Mouse (Mus musculus) erythroblast, embryonic 14.5 days (primary cell): ENCODE results near the gene Zbtb7b.

Experiments
- GATA1 ChIP-seq: IDR thresholded peaks from 2 replicates; pipeline ENCODE4 v1.6.1; 2012; ENCODE audit warnings: low read length, inconsistent platforms, mixed read lengths
- TAL1 ChIP-seq: IDR thresholded peaks from 3 replicates; pipeline ENCODE4 v1.6.1; 2012; ENCODE audit warnings: low read length, inconsistent platforms, mixed read lengths

DNA sequence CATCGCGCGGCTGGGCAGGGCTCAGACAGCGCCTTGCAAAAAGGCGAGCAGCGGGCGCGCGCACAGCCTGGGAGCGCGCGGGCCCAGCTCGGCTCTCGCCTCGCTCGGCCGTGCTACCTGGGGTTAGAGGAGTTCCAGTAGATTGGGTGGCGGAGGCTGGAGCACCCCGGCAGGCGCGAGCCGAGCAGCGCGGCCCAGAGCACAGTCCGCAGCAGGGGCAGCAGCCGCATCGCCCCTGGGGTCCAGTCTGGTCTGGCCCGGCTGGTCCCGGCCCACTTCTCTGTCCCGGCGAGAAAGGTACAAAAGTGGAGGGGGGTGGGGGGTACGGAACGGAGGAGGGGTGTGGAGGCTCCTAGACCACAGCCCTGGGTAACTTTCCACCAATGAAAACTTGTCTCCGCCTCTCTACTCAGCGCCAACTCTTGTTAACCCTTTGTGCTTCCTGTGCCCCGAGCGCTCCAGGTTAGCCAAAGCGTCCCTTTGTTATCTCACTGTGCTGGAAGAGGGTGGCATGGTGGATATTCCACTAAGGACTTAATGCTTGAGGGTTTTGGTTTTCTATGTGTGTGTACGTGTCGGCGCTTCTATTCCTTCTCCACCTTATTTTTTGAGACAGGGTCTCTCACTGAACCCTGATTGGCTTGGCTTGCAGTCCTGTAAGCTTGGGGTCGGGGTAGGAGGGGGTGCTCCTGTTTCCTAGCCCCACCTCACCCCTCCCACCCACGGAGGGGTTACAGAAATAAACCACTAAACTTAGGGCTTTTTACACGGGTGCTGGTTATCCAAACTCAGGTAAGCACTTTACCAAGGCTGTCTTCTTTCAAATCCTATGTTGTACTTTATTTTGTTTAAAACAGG is 56.6 kb downstream of the Zbtb7b start, which contains the start of gene Efna4:
- TF ChIP-seq TAL1 (no peak), GATA1 (no peak)
